ENCODE assay signal across 8 mouse cellular contexts in genomic region chr13:23738041-23738440, GRCm38 (mm10). TPM values are rescaled to one million over a fixed set of nuclear protein-coding genes. Genes with fewer than 3 reads are reported as not detected.
A peak's percentile ranks its signal among the peaks of the same experiment; 100 is the strongest.
DNase-seq lines count a peak whose midpoint lies in the region; ATAC-seq and TF ChIP-seq lines count a peak whose summit lies in the region.

No protein-coding gene starts in this region.

- 24% methylated on average over 4 of the region's 4 CpGs for WGBS in neural tube, embryonic 11.5 days
- 26% methylated on average over 4 of the region's 4 CpGs for WGBS in embryonic facial prominence, embryonic 12.5 days
- WGBS in intestine, embryonic 14.5 days: 27% methylated on average over 4 of the region's 4 CpGs
- 24% methylated on average over 4 of the region's 4 CpGs for WGBS in midbrain, postnatal 0 days

- ATAC-seq in neural tube, embryonic 11.5 days (ENCODE audit: insufficient read depth, low FRiP score, low TSS enrichment): no peak
- ATAC-seq in embryonic facial prominence, embryonic 12.5 days (ENCODE audit: insufficient number of reproducible peaks, insufficient read depth, low FRiP score, low TSS enrichment): no peak
- ATAC-seq in intestine, embryonic 14.5 days (replicated peaks; ENCODE audit: low FRiP score, low TSS enrichment, low read depth): no peak
- no peak for ATAC-seq in midbrain, postnatal 0 days (ENCODE audit: low FRiP score)
- no peak for ATAC-seq in megakaryocyte progenitor cell, adult 5-6 weeks (replicated peaks; ENCODE audit: poor library complexity)

- 0 out of 2 replicates have a peak, but pooled peaks cover 6% of the 10 kb centered on the region for H3K4me1 ChIP-seq in neural tube, embryonic 11.5 days (ENCODE audit: control insufficient read depth, insufficient read depth, low read length)
- H3K4me1 ChIP-seq in embryonic facial prominence, embryonic 12.5 days: peaks cover 8% of the 10 kb centered on the region; the same call in 1 of the 2 replicates
- H3K4me1 ChIP-seq in intestine, embryonic 14.5 days (replicated peaks; ENCODE audit: control insufficient read depth, insufficient read depth, low read length): peaks cover 12% of the 10 kb centered on the region
- H3K4me1 ChIP-seq in midbrain, postnatal 0 days (ENCODE audit: insufficient read depth, low read length): no peaks in the 10 kb centered on the region

- H3K4me3 ChIP-seq in neural tube, embryonic 11.5 days (ENCODE audit: low read depth, low read length): no peak overlapping the region
- peak overlapping the region; percentile 62; the same call in 1 of the 2 replicates for H3K4me3 ChIP-seq in embryonic facial prominence, embryonic 12.5 days
- H3K4me3 ChIP-seq in intestine, embryonic 14.5 days (ENCODE audit: low read depth, low read length): peak overlapping the region; percentile 49
- H3K4me3 ChIP-seq in midbrain, postnatal 0 days (ENCODE audit: low read depth, low read length): peak overlapping the region; percentile 56

- intact Hi-C loops in left cerebral cortex, postnatal 4 days (cut with DNase I): no loop called here

- H3K4me2 ChIP-seq in neural tube, embryonic 11.5 days (ENCODE audit: low read depth): peak overlapping the region; percentile 93; the same call in 1 of the 2 replicates
- peak overlapping the region; percentile 92 for H3K4me2 ChIP-seq in embryonic facial prominence, embryonic 12.5 days (replicated peaks)
- H3K4me2 ChIP-seq in intestine, embryonic 14.5 days (ENCODE audit: low read length): peak overlapping the region; percentile 62
- peak overlapping the region; percentile 99 for H3K4me2 ChIP-seq in midbrain, postnatal 0 days (ENCODE audit: low read depth, low read length, poor library complexity, severe bottlenecking)

- H3K36me3 ChIP-seq in neural tube, embryonic 11.5 days (ENCODE audit: control insufficient read depth, insufficient read depth, low read length): no peaks in the 10 kb centered on the region
- H3K36me3 ChIP-seq in embryonic facial prominence, embryonic 12.5 days: no peaks in the 10 kb centered on the region
- H3K36me3 ChIP-seq in intestine, embryonic 14.5 days (ENCODE audit: control insufficient read depth, insufficient read depth, low read length): no peaks in the 10 kb centered on the region
- no peaks in the 10 kb centered on the region for H3K36me3 ChIP-seq in midbrain, postnatal 0 days (ENCODE audit: insufficient read depth, low read length)

- H3K9me3 ChIP-seq in neural tube, embryonic 11.5 days (ENCODE audit: control insufficient read depth, low read length): no peaks in the 10 kb centered on the region
- no peaks in the 10 kb centered on the region for H3K9me3 ChIP-seq in embryonic facial prominence, embryonic 12.5 days
- H3K9me3 ChIP-seq in intestine, embryonic 14.5 days (ENCODE audit: control insufficient read depth, low read length): no peaks in the 10 kb centered on the region
- no peaks in the 10 kb centered on the region for H3K9me3 ChIP-seq in midbrain, postnatal 0 days (ENCODE audit: low read length)

- no peak for DNase-seq in neural tube, embryonic 11.5 days (ENCODE audit: low spot score)
- DNase-seq in neural tube, embryonic 10.5 days (ENCODE audit: extremely low spot score, low spot score): no peak
- DNase-seq in intestine, embryonic 14.5 days (ENCODE audit: low spot score): no peak
- DNase-seq in midbrain, postnatal 0 days (ENCODE audit: low spot score): no peak
- DNase-seq in left cerebral cortex, postnatal 4 days: no peak
- no peak for DNase-seq in ovary, postnatal 14 days (ENCODE audit: low spot score)

- no peak for TF ChIP-seq CTCF in midbrain, postnatal 0 days (IDR thresholded peaks at IDR 0.05)

- peak overlapping the region; percentile 81; the same call in 1 of the 2 replicates for H3K9ac ChIP-seq in neural tube, embryonic 11.5 days (ENCODE audit: low read length)
- peak overlapping the region; percentile 83 for H3K9ac ChIP-seq in embryonic facial prominence, embryonic 12.5 days
- peak overlapping the region; percentile 81 for H3K9ac ChIP-seq in intestine, embryonic 14.5 days (ENCODE audit: low read length)
- H3K9ac ChIP-seq in midbrain, postnatal 0 days (replicated peaks; ENCODE audit: low read length, poor library complexity, severe bottlenecking): peak overlapping the region; percentile 55; the same call in 1 of the 2 replicates

- no peaks in the 10 kb centered on the region for H3K27me3 ChIP-seq in neural tube, embryonic 11.5 days (ENCODE audit: control insufficient read depth, insufficient read depth, low read length)
- H3K27me3 ChIP-seq in embryonic facial prominence, embryonic 12.5 days: no peaks in the 10 kb centered on the region
- H3K27me3 ChIP-seq in intestine, embryonic 14.5 days (replicated peaks; ENCODE audit: control insufficient read depth, insufficient read depth, low read length): no peaks in the 10 kb centered on the region
- H3K27me3 ChIP-seq in midbrain, postnatal 0 days (ENCODE audit: insufficient read depth, low read length): no peaks in the 10 kb centered on the region

- peak overlapping the region; percentile 98; the same call in 1 of the 2 replicates for H3K27ac ChIP-seq in neural tube, embryonic 11.5 days (ENCODE audit: low read depth, low read length)
- peak overlapping the region; percentile 99 for H3K27ac ChIP-seq in embryonic facial prominence, embryonic 12.5 days
- H3K27ac ChIP-seq in intestine, embryonic 14.5 days (ENCODE audit: low read depth): peak overlapping the region; percentile 97
- H3K27ac ChIP-seq in midbrain, postnatal 0 days (ENCODE audit: low read depth, low read length): peak overlapping the region; percentile 78

RNA-seq across cellular contexts. Expression of gene Hist1h1c, which starts 0.6 kb away (rescaled TPM):
- polyA plus RNA-seq in neural tube, embryonic 11.5 days (2014; fragmentation: Nextera tagmentation; extraction: Ambion mirVana): 12.2 and 15.3 TPM in 2 replicates
- 20.5 and 22.8 TPM in 2 replicates for polyA plus RNA-seq in embryonic facial prominence, embryonic 12.5 days (2016; fragmentation: Nextera tagmentation; extraction: Ambion mirVana)
- polyA plus RNA-seq in intestine, embryonic 14.5 days (2014; fragmentation: Nextera tagmentation; extraction: Ambion mirVana): 24.4 and 30.8 TPM in 2 replicates
- total RNA-seq in midbrain, postnatal 0 days (2014; rRNA removed): 243 and 275 TPM in 2 replicates
- polyA plus RNA-seq in midbrain, postnatal 0 days (2015; fragmentation: Nextera tagmentation; extraction: Ambion mirVana): 26.1 and 26.5 TPM in 2 replicates
- 103 and 110 TPM in 2 replicates for total RNA-seq in megakaryocyte progenitor cell, adult 5-6 weeks (2015)
- 686 and 791 TPM in 2 replicates for total RNA-seq in megakaryocyte progenitor cell, adult 5-6 weeks (2017)
- 100 to 1,000 TPM; 154 to 166 TPM for total RNA-seq in left cerebral cortex, postnatal 4 days (2021)

RNA-seq across cellular contexts. Expression of gene Hist1h3c, which starts 7.4 kb away (rescaled TPM):
- 8.3 and 10.6 TPM in 2 replicates for polyA plus RNA-seq in neural tube, embryonic 11.5 days (2014; fragmentation: Nextera tagmentation; extraction: Ambion mirVana)
- 19.2 and 19.3 TPM in 2 replicates for polyA plus RNA-seq in embryonic facial prominence, embryonic 12.5 days (2016; fragmentation: Nextera tagmentation; extraction: Ambion mirVana)
- 6.9 and 7.9 TPM in 2 replicates for polyA plus RNA-seq in intestine, embryonic 14.5 days (2014; fragmentation: Nextera tagmentation; extraction: Ambion mirVana)
- 206 and 420 TPM in 2 replicates for total RNA-seq in midbrain, postnatal 0 days (2014; rRNA removed)
- polyA plus RNA-seq in midbrain, postnatal 0 days (2015; fragmentation: Nextera tagmentation; extraction: Ambion mirVana): not detected in 2 replicates
- total RNA-seq in megakaryocyte progenitor cell, adult 5-6 weeks (2015): 88.8 and 93.1 TPM in 2 replicates
- 555 and 756 TPM in 2 replicates for total RNA-seq in megakaryocyte progenitor cell, adult 5-6 weeks (2017)
- 10 to 100 TPM; 39.8 to 41.0 TPM for total RNA-seq in left cerebral cortex, postnatal 4 days (2021)

RNA-seq across cellular contexts. Expression of gene Hist1h2bb, which starts 8.5 kb away (rescaled TPM):
- polyA plus RNA-seq in neural tube, embryonic 11.5 days (2014; fragmentation: Nextera tagmentation; extraction: Ambion mirVana): 2.4 and 2.9 TPM in 2 replicates
- polyA plus RNA-seq in embryonic facial prominence, embryonic 12.5 days (2016; fragmentation: Nextera tagmentation; extraction: Ambion mirVana): 3.6 and 5.0 TPM in 2 replicates
- 2.5 and 5.0 TPM in 2 replicates for polyA plus RNA-seq in intestine, embryonic 14.5 days (2014; fragmentation: Nextera tagmentation; extraction: Ambion mirVana)
- total RNA-seq in midbrain, postnatal 0 days (2014; rRNA removed): 491 and 821 TPM in 2 replicates
- 0.61 TPM in 1 of 2 replicates, not detected in the other for polyA plus RNA-seq in midbrain, postnatal 0 days (2015; fragmentation: Nextera tagmentation; extraction: Ambion mirVana)
- 232 TPM in 2 replicates for total RNA-seq in megakaryocyte progenitor cell, adult 5-6 weeks (2015)
- total RNA-seq in megakaryocyte progenitor cell, adult 5-6 weeks (2017): 3,020 and 3,268 TPM in 2 replicates
- total RNA-seq in left cerebral cortex, postnatal 4 days (2021): 10 to 100 TPM; 62.4 to 81.1 TPM

RNA-seq across cellular contexts. Expression of gene Hist1h2ab, which starts 12.9 kb away (rescaled TPM):
- polyA plus RNA-seq in neural tube, embryonic 11.5 days (2014; fragmentation: Nextera tagmentation; extraction: Ambion mirVana): 33.1 and 47.3 TPM in 2 replicates
- polyA plus RNA-seq in embryonic facial prominence, embryonic 12.5 days (2016; fragmentation: Nextera tagmentation; extraction: Ambion mirVana): 58.7 and 62.9 TPM in 2 replicates
- polyA plus RNA-seq in intestine, embryonic 14.5 days (2014; fragmentation: Nextera tagmentation; extraction: Ambion mirVana): 49.6 and 49.8 TPM in 2 replicates
- total RNA-seq in midbrain, postnatal 0 days (2014; rRNA removed): 98.5 and 290 TPM in 2 replicates
- polyA plus RNA-seq in midbrain, postnatal 0 days (2015; fragmentation: Nextera tagmentation; extraction: Ambion mirVana): 2.1 and 2.4 TPM in 2 replicates
- 28.1 and 45.4 TPM in 2 replicates for total RNA-seq in megakaryocyte progenitor cell, adult 5-6 weeks (2015)
- 2,397 and 3,405 TPM in 2 replicates for total RNA-seq in megakaryocyte progenitor cell, adult 5-6 weeks (2017)
- total RNA-seq in left cerebral cortex, postnatal 4 days (2021): 100 to 1,000 TPM; 116 to 120 TPM

RNA-seq across cellular contexts. Expression of gene Hist1h3b, which starts 14.0 kb away (rescaled TPM):
- polyA plus RNA-seq in neural tube, embryonic 11.5 days (2014; fragmentation: Nextera tagmentation; extraction: Ambion mirVana): 6.2 and 8.4 TPM in 2 replicates
- polyA plus RNA-seq in embryonic facial prominence, embryonic 12.5 days (2016; fragmentation: Nextera tagmentation; extraction: Ambion mirVana): 14.0 and 23.7 TPM in 2 replicates
- polyA plus RNA-seq in intestine, embryonic 14.5 days (2014; fragmentation: Nextera tagmentation; extraction: Ambion mirVana): 13.9 and 15.5 TPM in 2 replicates
- 124 and 290 TPM in 2 replicates for total RNA-seq in midbrain, postnatal 0 days (2014; rRNA removed)
- 0.50 and 0.51 TPM in 2 replicates for polyA plus RNA-seq in midbrain, postnatal 0 days (2015; fragmentation: Nextera tagmentation; extraction: Ambion mirVana)
- 332 and 371 TPM in 2 replicates for total RNA-seq in megakaryocyte progenitor cell, adult 5-6 weeks (2015)
- 579 and 647 TPM in 2 replicates for total RNA-seq in megakaryocyte progenitor cell, adult 5-6 weeks (2017)
- 100 to 1,000 TPM in 1 of 2 experiments, 10 to 100 TPM in 1; 95.4 to 102 TPM for total RNA-seq in left cerebral cortex, postnatal 4 days (2021)
